Mouse (Mus musculus) c-Kit-positive CD71-positive TER-119-negative erythroid progenitor cells, embryonic 14.5 days (primary cell): ENCODE measurements around the gene Zfp618.
A peak's percentile ranks its signal among the peaks of the same experiment; 100 is the strongest.

Experiments used
- DNase-seq: peaks from one replicate; pipeline ENCODE4 v3.0.0-alpha.2; 2013; ENCODE audit warnings: low read depth

The Zfp618 gene

GRCm38 (mm10) chr4:63068499-63069175 lies 103.3 kb downstream of the Zfp618 start:
- DNase-seq, result no peak

- no peak for DNase-seq
These were observed 106.3 kb downstream of the Zfp618 start for GRCm38 (mm10) chr4:63071413-63072260.

- DNase-seq, result no peak
These were observed 107.8 kb downstream of the Zfp618 start for GRCm38 (mm10) chr4:63073139-63073538.

GRCm38 (mm10) chr4:63079159-63079558 lies 113.8 kb downstream of the Zfp618 start:
- DNase-seq, result no peak

GRCm38 (mm10) chr4:63084473-63084889 lies 119.1 kb downstream of the Zfp618 start:
- DNase-seq, result no peak

GRCm38 (mm10) chr4:63089484-63089883 lies 124.1 kb downstream of the Zfp618 start:
- no peak for DNase-seq

- no peak for DNase-seq
These were observed 125.8 kb downstream of the Zfp618 start for GRCm38 (mm10) chr4:63091151-63091550.

GRCm38 (mm10) chr4:63097603-63098002 lies 132.2 kb downstream of the Zfp618 start:
- DNase-seq, result no peak

GRCm38 (mm10) chr4:63100478-63100877 lies 135.1 kb downstream of the Zfp618 start:
- DNase-seq, result no peak

- DNase-seq, result no peak
These were observed 136.7 kb downstream of the Zfp618 start for GRCm38 (mm10) chr4:63102025-63102424.

- DNase-seq, result no peak
These were observed 140.3 kb downstream of the Zfp618 start for GRCm38 (mm10) chr4:63105651-63106050.

- DNase-seq, result peak; percentile 15
These were observed 153.5 kb downstream of the Zfp618 start for GRCm38 (mm10) chr4:63118639-63119437.

GRCm38 (mm10) chr4:63124861-63125466 lies 159.6 kb downstream of the Zfp618 start:
- DNase-seq, result no peak

GRCm38 (mm10) chr4:63129891-63130624 lies 164.7 kb downstream of the Zfp618 start:
- no peak for DNase-seq

GRCm38 (mm10) chr4:63147268-63147667 lies 181.9 kb downstream of the Zfp618 start:
- DNase-seq, result no peak

GRCm38 (mm10) chr4:63151127-63151526 lies 185.8 kb downstream of the Zfp618 start:
- no peak for DNase-seq

- no peak for DNase-seq
These were observed 188.7 kb downstream of the Zfp618 start for GRCm38 (mm10) chr4:63154028-63154427.

GRCm38 (mm10) chr4:63154699-63155098 lies 189.3 kb downstream of the Zfp618 start, which contains the start of gene Ambp:
TSS of gene Ambp (minus strand) at chr4:63154799.
- no peak for DNase-seq

GRCm38 (mm10) chr4:63155596-63155995 lies 190.2 kb downstream of the Zfp618 start:
- DNase-seq, result no peak

GRCm38 (mm10) chr4:63156726-63157634 lies 191.6 kb downstream of the Zfp618 start:
- DNase-seq, result no peak
